Mouse (Mus musculus) kidney, embryonic 14.5 days (tissue): ENCODE results near the gene Adamtsl1. TPM values are rescaled to one million over a fixed set of nuclear protein-coding genes. Genes with fewer than 3 reads are reported as not detected.

Experiments
- ATAC-seq: fragments of 200-750 bp; cut with Nextera tagmentation; 2 replicates; pipeline ENCODE4 v1.8.0; 2017; ENCODE audit warnings: moderate number of reproducible peaks, mild to moderate bottlenecking, moderate TSS enrichment, moderate library complexity; ENCODE audit not compliant: low FRiP score, low TSS enrichment
- H3K27ac ChIP-seq: fragments of 300-500 bp; sonication (generic); 2 replicates; pipeline ENCODE4 v1.5.1; 2014; ENCODE audit warnings: low read depth, mild to moderate bottlenecking, low read length, moderate library complexity, mixed read lengths
- H3K27me3 ChIP-seq: fragments of 300-500 bp; sonication (generic); 2 replicates; pipeline ENCODE4 v1.6.1; 2014; ENCODE audit warnings: mild to moderate bottlenecking, low read length; ENCODE audit not compliant: control insufficient read depth, insufficient read depth
- H3K36me3 ChIP-seq: fragments of 300-500 bp; sonication (generic); 2 replicates; pipeline ENCODE4 v1.6.1; 2014; ENCODE audit warnings: low read length, mixed read lengths; ENCODE audit not compliant: control insufficient read depth, insufficient read depth
- H3K4me1 ChIP-seq: fragments of 300-500 bp; sonication (generic); 2 replicates; pipeline ENCODE4 v1.6.1; 2014; ENCODE audit warnings: low read length, mixed read lengths; ENCODE audit not compliant: control insufficient read depth, insufficient read depth
- H3K4me2 ChIP-seq: fragments of 300-500 bp; sonication (generic); replicated peaks from 2 replicates; pipeline ENCODE4 v1.6.1; 2014; ENCODE audit warnings: low read depth, mild to moderate bottlenecking, low read length
- H3K4me3 ChIP-seq: fragments of 300-500 bp; sonication (generic); 2 replicates; pipeline ENCODE4 v1.5.1; 2014; ENCODE audit warnings: mild to moderate bottlenecking, low read length
- H3K9ac ChIP-seq: fragments of 300-500 bp; sonication (generic); 2 replicates; pipeline ENCODE4 v1.6.1; 2014; ENCODE audit warnings: low read depth, mild to moderate bottlenecking, low read length, moderate library complexity
- H3K9me3 ChIP-seq: fragments of 300-500 bp; sonication (generic); 2 replicates; pipeline ENCODE4 v1.6.1; 2016; ENCODE audit warnings: low read length; ENCODE audit not compliant: control insufficient read depth
- WGBS: fragments of 180-500 bp; shearing (Covaris S2); extraction: QIAGEN DNeasy Blood & Tissue Kit; methylation state at CpG from one replicate; pipeline ENCODE4 v1.1.7; 2014; 5-methylcytosine and 5-hydroxymethylcytosine counted together
- polyA plus RNA-seq: library from polyadenylated mRNA; unstranded; fragments of >200 nt; fragmentation: Nextera tagmentation; extraction: Ambion mirVana; gene quantifications from 2 replicates; pipeline ENCODE4 v1.2.1, GENCODE M21; 2014

Adamtsl1 gene
- polyA plus RNA-seq, 1 experiment from 2014 or later, result 15.6 TPM

DNA sequence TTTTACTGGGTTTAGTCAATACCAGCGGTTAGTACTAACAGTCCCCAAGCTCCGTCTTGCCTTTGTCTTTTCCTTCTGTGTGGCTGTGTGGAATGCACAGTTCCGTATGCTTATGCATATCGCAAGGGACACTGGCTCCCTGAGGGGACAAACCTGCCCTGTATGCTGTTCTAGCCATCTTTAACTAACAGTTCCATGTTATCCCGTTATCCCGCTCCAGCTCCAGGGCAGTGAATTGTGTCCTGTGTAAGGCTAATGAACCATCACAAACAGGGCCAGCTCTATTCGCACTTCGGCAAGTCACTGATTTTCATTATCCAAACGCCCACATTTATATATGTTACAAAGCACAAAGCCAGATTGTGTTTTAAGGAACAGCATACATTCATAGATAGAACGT lies 656.8 kb downstream of the Adamtsl1 start:
- H3K4me3 ChIP-seq, result no peak overlapping the region
- no peak for ATAC-seq
- no peaks in the 10 kb centered on the region for H3K36me3 ChIP-seq
- H3K4me1 ChIP-seq, result no peaks in the 10 kb centered on the region
- no peaks in the 10 kb centered on the region for H3K27me3 ChIP-seq
- H3K9me3 ChIP-seq, result no peaks in the 10 kb centered on the region
- no peak overlapping the region for H3K4me2 ChIP-seq
- no peak overlapping the region for H3K27ac ChIP-seq
- WGBS, result 69% methylated on average over 10 of the region's 10 CpGs
- no peak overlapping the region for H3K9ac ChIP-seq

DNA sequence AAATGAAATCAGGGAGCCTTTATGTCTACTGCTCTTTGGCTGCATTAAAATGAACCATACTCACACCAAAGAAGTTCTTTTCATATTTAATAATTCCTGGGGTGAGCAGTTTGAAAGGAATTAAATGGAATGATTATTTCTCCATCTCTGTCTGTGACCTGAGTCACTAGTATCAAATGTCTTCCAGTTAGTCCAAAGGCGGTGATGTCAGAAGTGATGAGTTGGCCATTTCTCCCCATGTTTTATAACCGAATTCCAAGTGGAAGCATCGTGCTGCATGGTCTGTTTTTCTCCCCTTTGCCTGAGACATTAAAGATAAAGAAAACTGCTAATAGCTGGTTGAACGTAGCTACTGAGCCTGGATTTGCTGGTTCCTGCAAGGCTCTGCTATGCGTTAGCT lies 657.5 kb downstream of the Adamtsl1 start:
- Histone ChIP-seq H3K27me3 (no peaks in the 10 kb centered on the region), H3K4me1 (no peaks in the 10 kb centered on the region), H3K27ac (no peak overlapping the region), H3K9ac (no peak overlapping the region), H3K36me3 (no peaks in the 10 kb centered on the region), H3K4me3 (no peak overlapping the region), H3K9me3 (no peaks in the 10 kb centered on the region), H3K4me2 (no peak overlapping the region)
- WGBS, result 64% methylated on average over 5 of the region's 5 CpGs
- ATAC-seq, result no peak

DNA sequence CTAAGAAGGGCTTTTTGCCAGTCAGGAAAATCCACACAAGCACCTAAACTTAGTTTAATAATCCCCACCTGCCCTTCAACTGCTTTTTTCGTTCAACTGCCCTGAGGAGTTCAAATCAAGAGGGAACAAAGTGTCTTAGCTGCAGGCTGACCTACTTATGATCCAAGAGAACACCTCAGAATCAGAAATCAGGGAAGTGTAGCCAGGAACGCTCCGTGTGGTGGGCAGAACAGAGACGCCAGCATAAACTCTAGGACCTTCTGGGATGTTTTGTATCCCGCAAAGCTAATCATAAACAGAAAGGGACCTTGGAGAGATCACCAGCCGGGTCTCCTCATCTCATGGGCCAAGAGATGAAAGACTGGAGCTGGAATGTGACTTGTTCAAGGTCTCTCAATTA lies 663.5 kb downstream of the Adamtsl1 start:
- no peak overlapping the region for H3K9ac ChIP-seq
- no peaks in the 10 kb centered on the region for H3K4me1 ChIP-seq
- 87% methylated on average over 6 of the region's 6 CpGs for WGBS
- H3K36me3 ChIP-seq, result no peaks in the 10 kb centered on the region
- H3K4me2 ChIP-seq, result no peak overlapping the region
- ATAC-seq, result no peak
- no peak overlapping the region for H3K27ac ChIP-seq
- no peaks in the 10 kb centered on the region for H3K9me3 ChIP-seq
- no peak overlapping the region for H3K4me3 ChIP-seq
- H3K27me3 ChIP-seq, result no peaks in the 10 kb centered on the region

DNA sequence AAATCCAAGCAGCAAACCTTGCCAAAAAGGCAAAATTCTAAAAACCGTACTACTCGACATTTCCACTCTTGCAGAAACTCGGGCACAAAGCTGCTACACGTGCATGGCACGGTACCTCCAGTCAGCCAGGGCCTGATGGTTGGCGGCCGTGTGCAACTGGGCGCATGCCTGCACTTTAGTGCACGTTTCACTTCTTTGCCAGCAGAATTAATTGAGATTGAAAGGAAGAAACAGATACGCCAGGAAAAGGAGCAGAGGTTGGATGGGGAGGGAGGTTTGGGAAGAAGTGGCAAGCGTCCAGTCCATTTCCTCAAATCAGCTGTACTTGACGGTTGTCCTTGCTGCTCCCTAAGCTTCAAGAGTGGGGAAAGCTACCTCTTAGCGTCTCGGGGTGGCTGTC lies 664.1 kb downstream of the Adamtsl1 start:
- H3K4me1 ChIP-seq, result no peaks in the 10 kb centered on the region
- WGBS, result 80% methylated on average over 14 of the region's 14 CpGs
- no peaks in the 10 kb centered on the region for H3K9me3 ChIP-seq
- H3K4me3 ChIP-seq, result no peak overlapping the region
- no peak for ATAC-seq
- H3K27ac ChIP-seq, result no peak overlapping the region
- no peaks in the 10 kb centered on the region for H3K36me3 ChIP-seq
- no peaks in the 10 kb centered on the region for H3K27me3 ChIP-seq
- no peak overlapping the region for H3K9ac ChIP-seq
- H3K4me2 ChIP-seq, result no peak overlapping the region

DNA sequence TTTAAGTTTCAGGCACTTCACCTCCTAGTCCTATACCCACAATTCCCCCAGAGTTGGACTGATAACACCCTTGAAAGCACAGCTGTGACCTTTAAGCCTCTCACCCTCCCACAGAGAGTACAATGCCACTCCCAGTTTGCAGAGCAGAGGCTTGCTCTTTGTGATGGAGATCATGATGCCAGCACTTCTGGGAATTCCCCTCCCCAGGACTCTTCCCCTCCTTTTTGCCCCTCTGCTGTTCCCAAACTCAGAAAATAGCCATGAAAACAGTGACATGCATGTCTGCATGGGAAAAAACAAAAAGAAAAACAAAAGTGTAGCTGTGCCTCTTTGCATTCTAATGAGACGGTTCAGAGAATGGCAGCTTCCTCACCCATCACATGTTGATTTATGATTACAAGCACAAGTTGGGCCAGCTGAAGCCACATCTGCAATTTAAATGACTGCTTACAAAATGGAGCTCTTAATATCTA lies 669.8 kb downstream of the Adamtsl1 start:
- Histone ChIP-seq H3K9me3 (no peaks in the 10 kb centered on the region), H3K4me1 (no peaks in the 10 kb centered on the region), H3K4me2 (no peak overlapping the region), H3K9ac (no peak overlapping the region), H3K36me3 (no peaks in the 10 kb centered on the region), H3K27ac (no peak overlapping the region), H3K4me3 (no peak overlapping the region), H3K27me3 (no peaks in the 10 kb centered on the region)
- no peak for ATAC-seq
- WGBS, result 17% methylated on average over 1 of the region's 1 CpGs

DNA sequence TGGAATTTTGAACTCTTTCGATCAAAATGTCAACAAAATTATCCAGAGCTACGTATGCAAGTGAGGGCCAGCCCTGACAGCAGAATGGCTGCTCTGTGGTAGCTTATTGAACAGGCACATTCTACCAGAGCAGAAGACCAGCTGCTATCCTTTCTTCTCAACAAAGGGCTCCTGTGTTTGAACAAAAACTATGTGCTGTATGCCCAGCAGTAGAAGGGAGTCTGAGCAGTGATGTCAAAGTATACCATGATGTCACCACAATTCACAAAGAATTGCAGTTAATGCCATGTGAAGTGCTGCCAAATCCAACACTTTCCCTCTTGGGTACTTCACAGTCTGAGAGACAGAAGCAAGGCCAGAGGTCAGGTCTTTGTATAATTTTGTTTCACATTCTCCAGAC lies 675.9 kb downstream of the Adamtsl1 start:
- H3K4me1 ChIP-seq, result no peaks in the 10 kb centered on the region
- H3K36me3 ChIP-seq, result no peaks in the 10 kb centered on the region
- no peak for ATAC-seq
- no peaks in the 10 kb centered on the region for H3K27me3 ChIP-seq
- H3K27ac ChIP-seq, result no peak overlapping the region
- H3K9me3 ChIP-seq, result no peaks in the 10 kb centered on the region
- no peak overlapping the region for H3K9ac ChIP-seq
- H3K4me3 ChIP-seq, result no peak overlapping the region
- H3K4me2 ChIP-seq, result no peak overlapping the region
- WGBS, result 71% methylated on average over 2 of the region's 2 CpGs

DNA sequence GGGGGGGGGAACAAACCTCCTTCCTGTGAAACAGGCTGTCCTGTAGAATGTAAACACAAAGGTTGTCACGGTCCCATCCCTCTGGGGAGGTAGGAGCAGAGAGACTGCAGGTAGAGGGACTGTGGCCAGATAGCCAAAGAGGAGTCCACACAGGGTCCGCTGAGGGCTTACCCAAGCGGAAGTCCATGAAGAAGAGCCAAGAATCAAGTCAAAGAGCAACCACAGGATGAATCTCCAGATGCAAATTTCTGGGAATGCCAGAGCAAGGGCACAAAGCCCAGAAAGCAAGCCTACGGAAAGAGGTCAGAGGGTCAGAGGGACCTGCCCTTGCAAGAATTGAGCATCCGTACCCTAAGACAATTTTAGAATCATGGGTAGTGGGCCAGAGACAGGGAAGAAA lies 677.2 kb downstream of the Adamtsl1 start:
- Histone ChIP-seq H3K27ac (no peak overlapping the region), H3K4me2 (no peak overlapping the region), H3K27me3 (no peaks in the 10 kb centered on the region), H3K9ac (no peak overlapping the region), H3K4me1 (no peaks in the 10 kb centered on the region), H3K36me3 (no peaks in the 10 kb centered on the region), H3K9me3 (no peaks in the 10 kb centered on the region), H3K4me3 (no peak overlapping the region)
- ATAC-seq, result no peak
- 80% methylated on average over 5 of the region's 5 CpGs for WGBS

DNA sequence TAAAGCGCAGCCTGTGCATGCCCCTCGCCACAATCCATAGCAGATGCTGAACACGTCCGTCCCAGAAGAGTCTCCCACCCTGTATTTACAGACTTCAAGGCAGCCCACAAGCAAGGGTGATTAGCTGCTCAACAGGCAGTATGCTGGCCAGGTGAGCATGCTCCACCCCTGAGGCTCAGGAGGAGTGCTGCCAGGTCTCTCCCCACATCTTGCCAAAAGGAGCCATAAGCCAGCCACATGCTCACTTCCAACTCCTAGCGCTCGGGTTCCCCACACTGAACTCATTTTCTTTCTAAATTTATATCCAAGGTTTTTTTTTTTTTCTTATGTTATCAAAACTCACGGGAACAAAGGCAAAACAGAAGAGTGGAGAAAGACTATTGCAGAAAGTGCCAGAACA lies 687.8 kb downstream of the Adamtsl1 start:
- Histone ChIP-seq H3K27ac (no peak overlapping the region), H3K9ac (no peak overlapping the region), H3K4me3 (no peak overlapping the region), H3K4me1 (no peaks in the 10 kb centered on the region), H3K4me2 (no peak overlapping the region), H3K27me3 (no peaks in the 10 kb centered on the region), H3K9me3 (no peaks in the 10 kb centered on the region), H3K36me3 (no peaks in the 10 kb centered on the region)
- 78% methylated on average over 7 of the region's 7 CpGs for WGBS
- no peak for ATAC-seq

DNA sequence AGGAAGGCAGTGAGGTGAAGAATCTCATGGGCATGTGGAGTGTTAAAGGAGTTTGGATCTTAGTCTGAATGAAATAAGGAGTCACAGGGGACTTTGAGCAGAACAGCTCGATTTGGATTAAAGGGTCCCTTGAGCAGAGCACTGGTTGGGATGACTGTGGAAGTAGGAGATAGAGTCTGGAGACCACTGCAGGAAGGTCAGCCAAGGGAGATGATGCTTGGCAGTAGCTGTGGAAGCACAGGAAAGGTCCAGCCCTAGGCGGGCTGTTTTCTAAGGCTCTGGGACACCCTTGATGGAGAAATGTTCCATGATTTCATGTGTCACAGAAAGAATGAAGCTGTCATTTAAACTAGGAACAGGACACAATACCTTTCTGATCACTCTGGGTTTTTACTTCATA lies 689.3 kb downstream of the Adamtsl1 start:
- 85% methylated on average over 2 of the region's 2 CpGs for WGBS
- ATAC-seq, result no peak
- Histone ChIP-seq H3K4me1 (no peaks in the 10 kb centered on the region), H3K9me3 (no peaks in the 10 kb centered on the region), H3K4me2 (no peak overlapping the region), H3K36me3 (no peaks in the 10 kb centered on the region), H3K4me3 (no peak overlapping the region), H3K27me3 (no peaks in the 10 kb centered on the region), H3K27ac (no peak overlapping the region), H3K9ac (no peak overlapping the region)

DNA sequence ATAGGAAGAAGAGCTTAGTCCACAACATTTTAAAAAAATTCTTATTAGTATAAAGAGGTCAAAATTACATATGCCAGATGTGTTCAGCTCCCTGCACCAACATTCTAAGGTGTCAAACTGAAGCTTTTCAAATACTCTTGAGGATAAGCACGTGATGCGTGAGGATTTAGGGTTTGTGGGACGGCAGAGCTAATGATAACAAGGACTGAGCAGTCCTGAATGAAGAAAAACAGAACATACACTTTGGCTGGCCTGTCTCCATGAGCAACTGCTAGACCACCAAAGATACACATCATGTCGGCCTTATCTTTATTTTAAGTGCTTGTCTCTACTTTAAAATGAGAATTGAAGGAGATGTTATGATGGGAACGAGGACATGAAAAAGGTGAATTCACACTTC lies 710.9 kb downstream of the Adamtsl1 start:
- Histone ChIP-seq H3K4me3 (no peak overlapping the region), H3K4me1 (no peaks in the 10 kb centered on the region), H3K4me2 (no peak overlapping the region), H3K27me3 (no peaks in the 10 kb centered on the region), H3K9me3 (no peaks in the 10 kb centered on the region), H3K27ac (no peak overlapping the region), H3K9ac (no peak overlapping the region), H3K36me3 (no peaks in the 10 kb centered on the region)
- 66% methylated on average over 5 of the region's 5 CpGs for WGBS
- ATAC-seq, result no peak
